ENCODE assay signal across 7 mouse cellular contexts in the genomic region with DNA sequence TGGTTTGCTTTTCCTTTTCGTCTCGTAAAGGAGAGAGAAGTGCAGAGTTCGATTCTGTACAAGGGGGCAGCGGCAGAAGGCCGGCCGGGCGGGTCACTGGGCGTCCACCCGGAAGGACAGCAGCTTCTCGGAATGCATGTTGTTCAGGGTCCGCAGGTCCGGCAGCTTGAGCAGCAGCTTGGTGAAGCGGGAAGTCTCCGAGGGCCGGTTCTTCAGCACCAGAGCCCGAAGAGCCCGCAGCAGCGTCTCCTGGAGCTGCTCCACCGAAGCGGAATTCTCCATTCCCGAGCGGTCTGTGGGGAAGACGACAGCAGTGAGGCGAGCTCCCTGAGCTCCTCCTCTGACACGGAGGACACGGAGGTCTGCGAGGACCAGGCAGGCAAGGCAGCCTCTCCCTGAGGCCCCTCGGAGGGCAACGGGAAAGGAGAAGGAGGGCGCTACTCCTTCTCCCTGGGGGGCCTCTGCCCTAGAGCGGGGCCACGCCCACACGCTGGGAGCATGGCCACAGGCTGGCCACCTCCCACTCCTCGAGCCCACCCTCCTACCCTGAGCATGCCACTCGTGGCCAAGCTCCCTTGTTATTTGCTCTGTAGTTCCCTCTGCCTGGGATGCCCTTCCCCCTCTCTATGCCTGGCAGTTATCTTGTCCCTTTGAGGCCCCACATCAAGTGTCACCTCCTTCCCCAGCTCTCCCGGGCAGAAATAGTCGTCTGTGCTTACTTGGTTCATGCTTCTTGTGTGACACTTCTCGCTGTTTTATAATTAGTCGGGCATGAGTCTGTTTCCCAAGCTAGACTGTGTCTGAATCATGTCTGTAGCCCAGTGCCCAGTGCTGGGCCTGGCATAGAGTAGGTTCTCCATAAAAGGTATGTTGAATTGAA. TPM values are rescaled to one million over a fixed set of nuclear protein-coding genes. Genes with fewer than 3 reads are reported as not detected.
DNase-seq lines count a peak whose midpoint lies in the region; ATAC-seq lines count a peak whose summit lies in the region.

No protein-coding gene starts in this region.

- H3K4me1 ChIP-seq in neural tube, embryonic 11.5 days (ENCODE audit: control insufficient read depth, insufficient read depth, low read length): peaks cover 27% of the 10 kb centered on the region
- H3K4me1 ChIP-seq in embryonic facial prominence, embryonic 14.5 days (ENCODE audit: control insufficient read depth, insufficient read depth, low read length): peaks cover 37% of the 10 kb centered on the region
- H3K4me1 ChIP-seq in heart, embryonic 15.5 days (replicated peaks): peaks cover 93% of the 10 kb centered on the region
- H3K4me1 ChIP-seq in limb, embryonic 13.5 days: peaks cover 45% of the 10 kb centered on the region
- H3K4me1 ChIP-seq in neural tube, embryonic 12.5 days: peaks cover 42% of the 10 kb centered on the region

- ATAC-seq in neural tube, embryonic 11.5 days (ENCODE audit: insufficient read depth, low FRiP score, low TSS enrichment): no peak
- ATAC-seq in embryonic facial prominence, embryonic 14.5 days (ENCODE audit: low read depth): 0 out of 2 replicates have a peak, but pooled peaks have one; percentile 21
- ATAC-seq in heart, embryonic 15.5 days (replicated peaks; ENCODE audit: insufficient number of reproducible peaks, insufficient read depth, low FRiP score, low read depth): peak; percentile 25
- ATAC-seq in limb, embryonic 13.5 days (ENCODE audit: low FRiP score, low read depth): no peak
- no peak for ATAC-seq in neural tube, embryonic 12.5 days (ENCODE audit: low FRiP score, low read depth)

- no peaks in the 10 kb centered on the region for H3K9me3 ChIP-seq in neural tube, embryonic 11.5 days (ENCODE audit: control insufficient read depth, low read length)
- H3K9me3 ChIP-seq in embryonic facial prominence, embryonic 14.5 days (ENCODE audit: control insufficient read depth, low read length): no peaks in the 10 kb centered on the region
- H3K9me3 ChIP-seq in heart, embryonic 15.5 days (replicated peaks): no peaks in the 10 kb centered on the region
- no peaks in the 10 kb centered on the region for H3K9me3 ChIP-seq in limb, embryonic 13.5 days
- no peaks in the 10 kb centered on the region for H3K9me3 ChIP-seq in neural tube, embryonic 12.5 days

- H3K36me3 ChIP-seq in neural tube, embryonic 11.5 days (ENCODE audit: control insufficient read depth, insufficient read depth, low read length): peaks cover 2% of the 10 kb centered on the region; the same call in 1 of the 2 replicates
- H3K36me3 ChIP-seq in embryonic facial prominence, embryonic 14.5 days (ENCODE audit: control insufficient read depth, insufficient read depth, low read length): peaks cover 45% of the 10 kb centered on the region
- H3K36me3 ChIP-seq in heart, embryonic 15.5 days: peaks cover 39% of the 10 kb centered on the region
- H3K36me3 ChIP-seq in limb, embryonic 13.5 days: peaks cover 61% of the 10 kb centered on the region
- peaks cover 45% of the 10 kb centered on the region for H3K36me3 ChIP-seq in neural tube, embryonic 12.5 days

- no peaks in the 10 kb centered on the region for H3K27me3 ChIP-seq in neural tube, embryonic 11.5 days (ENCODE audit: control insufficient read depth, insufficient read depth, low read length)
- no peaks in the 10 kb centered on the region for H3K27me3 ChIP-seq in embryonic facial prominence, embryonic 14.5 days (replicated peaks; ENCODE audit: control insufficient read depth, insufficient read depth, low read length)
- H3K27me3 ChIP-seq in heart, embryonic 15.5 days: no peaks in the 10 kb centered on the region
- H3K27me3 ChIP-seq in limb, embryonic 13.5 days: no peaks in the 10 kb centered on the region
- no peaks in the 10 kb centered on the region for H3K27me3 ChIP-seq in neural tube, embryonic 12.5 days (replicated peaks)

- 30% methylated on average over 35 of the region's 39 CpGs for WGBS in neural tube, embryonic 11.5 days
- WGBS in embryonic facial prominence, embryonic 14.5 days: 38% methylated on average over 27 of the region's 39 CpGs
- WGBS in heart, embryonic 15.5 days: 15% methylated on average over 36 of the region's 39 CpGs
- 33% methylated on average over 34 of the region's 39 CpGs for WGBS in limb, embryonic 13.5 days
- 23% methylated on average over 36 of the region's 39 CpGs for WGBS in neural tube, embryonic 12.5 days

- DNase-seq in neural tube, embryonic 11.5 days (ENCODE audit: low spot score): no peak
- no peak for DNase-seq in neural tube, embryonic 10.5 days (ENCODE audit: extremely low spot score, low spot score)
- DNase-seq in embryonic facial prominence, embryonic 14.5 days (ENCODE audit: low spot score): peak; percentile 51
- no peak for DNase-seq in spleen, postnatal 14 days (ENCODE audit: low spot score in 2 of 2)

- peak overlapping the region; percentile 58 for H3K27ac ChIP-seq in neural tube, embryonic 11.5 days (ENCODE audit: low read depth, low read length)
- peak overlapping the region; percentile 58 for H3K27ac ChIP-seq in embryonic facial prominence, embryonic 14.5 days (replicated peaks; ENCODE audit: low read depth, low read length)
- H3K27ac ChIP-seq in heart, embryonic 15.5 days: peak overlapping the region; percentile 95
- H3K27ac ChIP-seq in limb, embryonic 13.5 days: no peak overlapping the region
- peak overlapping the region; percentile 55; the same call in 1 of the 2 replicates for H3K27ac ChIP-seq in neural tube, embryonic 12.5 days

- H3K4me2 ChIP-seq in neural tube, embryonic 11.5 days (ENCODE audit: low read depth): peak overlapping the region; percentile 40
- H3K4me2 ChIP-seq in embryonic facial prominence, embryonic 14.5 days (ENCODE audit: low read depth, low read length): peak overlapping the region; percentile 42
- H3K4me2 ChIP-seq in heart, embryonic 15.5 days: peak overlapping the region; percentile 61
- peak overlapping the region; percentile 45 for H3K4me2 ChIP-seq in limb, embryonic 13.5 days (replicated peaks)
- H3K4me2 ChIP-seq in neural tube, embryonic 12.5 days (replicated peaks): peak overlapping the region; percentile 49

- H3K9ac ChIP-seq in neural tube, embryonic 11.5 days (ENCODE audit: low read length): peak overlapping the region; percentile 35
- peak overlapping the region; percentile 52 for H3K9ac ChIP-seq in embryonic facial prominence, embryonic 14.5 days (ENCODE audit: low read depth, low read length)
- peak overlapping the region; percentile 53 for H3K9ac ChIP-seq in heart, embryonic 15.5 days
- no peak overlapping the region for H3K9ac ChIP-seq in limb, embryonic 13.5 days
- H3K9ac ChIP-seq in neural tube, embryonic 12.5 days: peak overlapping the region; percentile 38; the same call in 1 of the 2 replicates

- H3K4me3 ChIP-seq in neural tube, embryonic 11.5 days (ENCODE audit: low read depth, low read length): peak overlapping the region; percentile 12; the same call in 1 of the 2 replicates
- no peak overlapping the region for H3K4me3 ChIP-seq in embryonic facial prominence, embryonic 14.5 days (ENCODE audit: low read depth, low read length)
- H3K4me3 ChIP-seq in heart, embryonic 15.5 days: peak overlapping the region; percentile 42
- peak overlapping the region; percentile 12 for H3K4me3 ChIP-seq in limb, embryonic 13.5 days
- H3K4me3 ChIP-seq in neural tube, embryonic 12.5 days: no peak overlapping the region

RNA-seq across cellular contexts. Expression of gene Nr1d1, which starts 6.8 kb away (rescaled TPM):
- polyA plus RNA-seq in neural tube, embryonic 11.5 days (2014; fragmentation: Nextera tagmentation; extraction: Ambion mirVana): 1.5 and 1.9 TPM in 2 replicates
- polyA plus RNA-seq in embryonic facial prominence, embryonic 14.5 days (2014; fragmentation: Nextera tagmentation; extraction: Ambion mirVana): 1.1 and 1.9 TPM in 2 replicates
- 7.0 and 7.5 TPM in 2 replicates for polyA plus RNA-seq in heart, embryonic 15.5 days (2015; fragmentation: Nextera tagmentation; extraction: Ambion mirVana)
- 0.93 and 1.1 TPM in 2 replicates for polyA plus RNA-seq in limb, embryonic 13.5 days (2015; fragmentation: Nextera tagmentation; extraction: Ambion mirVana)
- polyA plus RNA-seq in neural tube, embryonic 12.5 days (2016; fragmentation: Nextera tagmentation; extraction: Ambion mirVana): 1.5 and 2.1 TPM in 2 replicates

RNA-seq across cellular contexts. Expression of gene Msl1, which starts 26.9 kb away (rescaled TPM):
- polyA plus RNA-seq in neural tube, embryonic 11.5 days (2014; fragmentation: Nextera tagmentation; extraction: Ambion mirVana): 24.1 and 24.2 TPM in 2 replicates
- polyA plus RNA-seq in embryonic facial prominence, embryonic 14.5 days (2014; fragmentation: Nextera tagmentation; extraction: Ambion mirVana): 18.1 and 18.5 TPM in 2 replicates
- 15.5 and 17.2 TPM in 2 replicates for polyA plus RNA-seq in heart, embryonic 15.5 days (2015; fragmentation: Nextera tagmentation; extraction: Ambion mirVana)
- 28.9 and 29.2 TPM in 2 replicates for polyA plus RNA-seq in limb, embryonic 13.5 days (2015; fragmentation: Nextera tagmentation; extraction: Ambion mirVana)
- 37.0 and 40.8 TPM in 2 replicates for polyA plus RNA-seq in neural tube, embryonic 12.5 days (2016; fragmentation: Nextera tagmentation; extraction: Ambion mirVana)

RNA-seq across cellular contexts. Expression of gene Thra, which starts 27.9 kb away (rescaled TPM):
- 32.0 and 34.7 TPM in 2 replicates for polyA plus RNA-seq in neural tube, embryonic 11.5 days (2014; fragmentation: Nextera tagmentation; extraction: Ambion mirVana)
- 57.7 and 62.2 TPM in 2 replicates for polyA plus RNA-seq in embryonic facial prominence, embryonic 14.5 days (2014; fragmentation: Nextera tagmentation; extraction: Ambion mirVana)
- polyA plus RNA-seq in heart, embryonic 15.5 days (2015; fragmentation: Nextera tagmentation; extraction: Ambion mirVana): 34.8 and 39.5 TPM in 2 replicates
- polyA plus RNA-seq in limb, embryonic 13.5 days (2015; fragmentation: Nextera tagmentation; extraction: Ambion mirVana): 34.1 and 34.3 TPM in 2 replicates
- polyA plus RNA-seq in neural tube, embryonic 12.5 days (2016; fragmentation: Nextera tagmentation; extraction: Ambion mirVana): 56.9 and 67.0 TPM in 2 replicates

RNA-seq across cellular contexts. Expression of gene Casc3, which starts 36.3 kb away (rescaled TPM):
- 55.4 and 59.4 TPM in 2 replicates for polyA plus RNA-seq in neural tube, embryonic 11.5 days (2014; fragmentation: Nextera tagmentation; extraction: Ambion mirVana)
- polyA plus RNA-seq in embryonic facial prominence, embryonic 14.5 days (2014; fragmentation: Nextera tagmentation; extraction: Ambion mirVana): 32.2 and 34.0 TPM in 2 replicates
- polyA plus RNA-seq in heart, embryonic 15.5 days (2015; fragmentation: Nextera tagmentation; extraction: Ambion mirVana): 21.3 and 27.6 TPM in 2 replicates
- polyA plus RNA-seq in limb, embryonic 13.5 days (2015; fragmentation: Nextera tagmentation; extraction: Ambion mirVana): 39.5 and 40.0 TPM in 2 replicates
- 65.1 and 68.5 TPM in 2 replicates for polyA plus RNA-seq in neural tube, embryonic 12.5 days (2016; fragmentation: Nextera tagmentation; extraction: Ambion mirVana)

RNA-seq across cellular contexts. Expression of gene Med24, which starts 39.1 kb away (rescaled TPM):
- polyA plus RNA-seq in neural tube, embryonic 11.5 days (2014; fragmentation: Nextera tagmentation; extraction: Ambion mirVana): 67.6 and 74.5 TPM in 2 replicates
- 40.7 and 49.0 TPM in 2 replicates for polyA plus RNA-seq in embryonic facial prominence, embryonic 14.5 days (2014; fragmentation: Nextera tagmentation; extraction: Ambion mirVana)
- polyA plus RNA-seq in heart, embryonic 15.5 days (2015; fragmentation: Nextera tagmentation; extraction: Ambion mirVana): 33.5 and 43.0 TPM in 2 replicates
- polyA plus RNA-seq in limb, embryonic 13.5 days (2015; fragmentation: Nextera tagmentation; extraction: Ambion mirVana): 56.0 and 61.0 TPM in 2 replicates
- 78.7 and 80.0 TPM in 2 replicates for polyA plus RNA-seq in neural tube, embryonic 12.5 days (2016; fragmentation: Nextera tagmentation; extraction: Ambion mirVana)

Comparison
In these comparisons a context has a peak if more than half of its experiments do, and no peak if none do; other contexts are left out.
1. H3K4me3 ChIP-seq: peak in neural tube, embryonic 11.5 days (single experiment), heart, embryonic 15.5 days (single experiment) and limb, embryonic 13.5 days (single experiment); none in embryonic facial prominence, embryonic 14.5 days (single experiment) and neural tube, embryonic 12.5 days (single experiment).
2. ATAC-seq: peak in embryonic facial prominence, embryonic 14.5 days (single experiment) and heart, embryonic 15.5 days (single experiment); none in neural tube, embryonic 11.5 days (single experiment), limb, embryonic 13.5 days (single experiment) and neural tube, embryonic 12.5 days (single experiment).
3. Peak in every context shown above with its lines, with median percentiles within 50 percentile points of each other: H3K4me2 ChIP-seq.